Mouse (Mus musculus): ENCODE results near the gene Foxp1. TPM values are rescaled to one million over a fixed set of nuclear protein-coding genes. Genes with fewer than 3 reads are reported as not detected.

The Foxp1 gene
- polyA plus RNA-seq, 1 experiment from 2014 or later = 88.1 TPM

DNA sequence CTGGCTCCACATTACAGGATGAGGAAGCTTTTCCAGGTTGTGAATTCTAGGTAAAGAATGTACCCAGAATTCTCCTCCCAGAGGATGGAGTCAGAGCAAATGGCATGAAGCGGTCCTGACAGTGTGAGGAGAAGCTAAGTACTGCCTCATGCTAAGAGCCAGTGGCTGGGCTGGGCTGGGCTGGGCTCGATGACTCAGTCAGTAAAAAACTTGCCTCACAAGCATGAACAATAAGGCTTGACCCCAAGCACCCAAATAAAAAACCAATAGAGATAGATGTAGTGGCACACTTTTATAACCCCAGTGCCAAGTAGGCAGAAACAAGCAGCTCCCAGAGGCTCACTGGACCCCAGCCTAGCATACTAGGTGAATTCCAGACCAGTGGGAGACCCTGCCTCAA, 304.7 kb downstream of the Foxp1 start:
- Histone ChIP-seq H3K9me3 (ENCODE audit: control insufficient read depth, low read length) (no peaks in the 10 kb centered on the region), H3K9ac (ENCODE audit: low read length) (no peak overlapping the region), H3K4me3 (ENCODE audit: control insufficient read depth in 1 of 2, insufficient read depth in 1 of 2, low read depth in 1 of 2, low read length in 2 of 2) (no peak overlapping the region), H3K4me2 (ENCODE audit: low read length) (no peak overlapping the region), H3K27me3 (ENCODE audit: control insufficient read depth, insufficient read depth, low read length) (no peaks in the 10 kb centered on the region), H3K27ac (replicated peaks in 1 of 2; ENCODE audit: control insufficient read depth in 1 of 2, insufficient read depth in 1 of 2, low read depth in 2 of 2, low read length in 2 of 2) (no peak overlapping the region), H3K36me3 (ENCODE audit: control insufficient read depth, insufficient read depth, low read length) (peaks cover 7% of the 10 kb centered on the region), H3K4me1 (ENCODE audit: control insufficient read depth in 2 of 2, insufficient read depth in 2 of 2, low read length in 2 of 2) (peaks cover 2 to 15% of the 10 kb centered on the region in 2 experiments; a peak in 2 of 4 replicates)
- WGBS = 32% methylated on average over 2 of the region's 2 CpGs
- ATAC-seq (ENCODE audit: insufficient number of reproducible peaks, insufficient read depth, low FRiP score, low read depth) = no peak

DNA sequence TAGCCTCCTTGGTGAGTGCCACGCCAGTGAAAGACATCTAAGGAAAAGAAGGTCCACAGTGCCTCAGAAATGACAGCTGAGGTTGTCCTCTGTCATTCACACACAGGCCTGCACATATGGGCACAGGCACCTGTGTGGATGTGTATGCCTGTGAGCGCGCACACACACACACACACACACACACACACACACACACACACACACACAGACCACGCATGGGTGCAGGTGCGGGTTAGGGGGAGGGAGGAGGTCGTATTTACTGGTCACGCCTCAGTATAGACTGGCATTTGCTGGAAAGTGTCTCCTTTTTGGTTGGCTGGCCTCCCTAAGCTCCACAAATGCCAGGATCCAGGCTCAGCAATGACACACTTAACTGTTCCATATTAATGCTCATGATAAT, 305.4 kb downstream of the Foxp1 start:
- Histone ChIP-seq H3K4me2 (ENCODE audit: low read length) (no peak overlapping the region), H3K4me3 (ENCODE audit: control insufficient read depth in 1 of 2, insufficient read depth in 1 of 2, low read depth in 1 of 2, low read length in 2 of 2) (no peak overlapping the region), H3K27me3 (ENCODE audit: control insufficient read depth, insufficient read depth, low read length) (no peaks in the 10 kb centered on the region), H3K9ac (ENCODE audit: low read length) (no peak overlapping the region), H3K4me1 (ENCODE audit: control insufficient read depth in 2 of 2, insufficient read depth in 2 of 2, low read length in 2 of 2) (peaks cover 2 to 14% of the 10 kb centered on the region in 2 experiments; a peak in 2 of 4 replicates), H3K36me3 (ENCODE audit: control insufficient read depth, insufficient read depth, low read length) (peaks cover 7% of the 10 kb centered on the region), H3K27ac (replicated peaks in 1 of 2; ENCODE audit: control insufficient read depth in 1 of 2, insufficient read depth in 1 of 2, low read depth in 2 of 2, low read length in 2 of 2) (no peak overlapping the region), H3K9me3 (ENCODE audit: control insufficient read depth, low read length) (no peaks in the 10 kb centered on the region)
- 87% methylated on average over 6 of the region's 7 CpGs for WGBS
- no peak for ATAC-seq (ENCODE audit: insufficient number of reproducible peaks, insufficient read depth, low FRiP score, low read depth)

DNA sequence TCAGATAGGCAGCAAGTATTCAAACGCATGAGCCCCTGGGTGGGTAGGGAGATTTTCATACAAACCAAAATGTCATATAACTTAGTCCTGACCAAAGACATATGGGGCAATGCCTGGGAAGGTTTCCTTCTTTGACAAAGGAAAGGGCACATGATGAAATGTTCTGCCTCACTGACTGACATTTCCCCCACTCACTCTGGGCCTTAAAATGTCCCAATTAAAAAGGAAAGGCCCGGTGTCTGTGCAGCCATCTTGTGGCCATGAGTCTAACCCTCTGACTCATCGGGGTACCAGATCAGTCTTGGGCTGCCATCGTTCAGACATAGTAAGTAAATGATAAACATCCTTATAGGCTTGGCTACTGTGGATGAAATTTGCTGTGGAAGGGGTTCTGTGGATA, 310.1 kb downstream of the Foxp1 start:
- H3K36me3 ChIP-seq (ENCODE audit: control insufficient read depth, insufficient read depth, low read length) = peaks cover 13% of the 10 kb centered on the region

DNA sequence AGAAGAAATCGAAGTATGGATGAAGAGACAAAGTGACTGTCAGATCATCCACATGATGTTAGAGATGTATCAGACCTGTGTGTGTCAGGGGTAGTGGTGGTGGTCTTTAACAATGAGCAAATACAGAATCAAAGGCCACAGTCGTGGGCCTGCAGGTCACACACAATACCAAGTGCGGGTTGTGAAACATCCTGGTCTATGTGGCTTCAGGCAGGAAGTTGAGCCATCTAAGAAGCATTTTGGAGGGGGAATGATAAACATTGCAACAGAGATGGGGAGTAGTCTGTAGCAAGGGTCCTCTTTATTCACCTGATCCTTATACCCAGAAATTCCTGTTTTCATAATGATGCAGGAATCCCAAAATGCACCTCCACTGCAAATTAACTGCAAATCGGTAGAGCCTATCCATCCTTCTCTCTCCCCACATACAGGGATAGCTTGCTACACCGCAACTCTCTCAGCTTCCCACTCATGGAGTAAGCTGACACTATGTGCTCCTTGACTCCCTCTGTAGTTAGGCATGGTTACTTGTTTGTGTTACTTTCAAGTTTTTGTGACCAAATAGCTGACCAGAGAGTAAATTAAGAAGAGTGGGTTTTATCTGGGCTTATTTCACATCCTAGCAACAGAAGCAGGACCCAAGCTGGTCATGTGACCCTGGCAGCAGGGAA, 310.7 kb downstream of the Foxp1 start:
- Histone ChIP-seq H3K9me3 (ENCODE audit: control insufficient read depth, low read length) (no peaks in the 10 kb centered on the region), H3K4me3 (ENCODE audit: control insufficient read depth in 1 of 2, insufficient read depth in 1 of 2, low read depth in 1 of 2, low read length in 2 of 2) (no peak overlapping the region), H3K9ac (ENCODE audit: low read length) (no peak overlapping the region), H3K4me1 (ENCODE audit: control insufficient read depth in 2 of 2, insufficient read depth in 2 of 2, low read length in 2 of 2) (peaks cover 6 to 20% of the 10 kb centered on the region in 2 experiments; a peak in 3 of 4 replicates), H3K36me3 (ENCODE audit: control insufficient read depth, insufficient read depth, low read length) (peaks cover 13% of the 10 kb centered on the region), H3K4me2 (ENCODE audit: low read length) (no peak overlapping the region), H3K27me3 (ENCODE audit: control insufficient read depth, insufficient read depth, low read length) (no peaks in the 10 kb centered on the region), H3K27ac (replicated peaks in 1 of 2; ENCODE audit: control insufficient read depth in 1 of 2, insufficient read depth in 1 of 2, low read depth in 2 of 2, low read length in 2 of 2) (no peak overlapping the region)
- 79% methylated on average over 5 of the region's 5 CpGs for WGBS
- ATAC-seq (ENCODE audit: insufficient number of reproducible peaks, insufficient read depth, low FRiP score, low read depth) = no peak

More for the DNA sequence above, 310.1 kb downstream of the Foxp1 start:
- Histone ChIP-seq H3K9me3 (ENCODE audit: control insufficient read depth, low read length) (no peaks in the 10 kb centered on the region), H3K9ac (ENCODE audit: low read length) (no peak overlapping the region), H3K27ac (replicated peaks in 1 of 2; ENCODE audit: control insufficient read depth in 1 of 2, insufficient read depth in 1 of 2, low read depth in 2 of 2, low read length in 2 of 2) (no peak overlapping the region), H3K4me2 (ENCODE audit: low read length) (no peak overlapping the region), H3K4me3 (ENCODE audit: control insufficient read depth in 1 of 2, insufficient read depth in 1 of 2, low read depth in 1 of 2, low read length in 2 of 2) (no peak overlapping the region), H3K27me3 (ENCODE audit: control insufficient read depth, insufficient read depth, low read length) (no peaks in the 10 kb centered on the region), H3K4me1 (ENCODE audit: control insufficient read depth in 2 of 2, insufficient read depth in 2 of 2, low read length in 2 of 2) (peaks cover 2 to 13% of the 10 kb centered on the region in 2 experiments; a peak in 3 of 4 replicates)
- WGBS = 92% methylated on average over 4 of the region's 4 CpGs
- ATAC-seq (ENCODE audit: insufficient number of reproducible peaks, insufficient read depth, low FRiP score, low read depth) = no peak

DNA sequence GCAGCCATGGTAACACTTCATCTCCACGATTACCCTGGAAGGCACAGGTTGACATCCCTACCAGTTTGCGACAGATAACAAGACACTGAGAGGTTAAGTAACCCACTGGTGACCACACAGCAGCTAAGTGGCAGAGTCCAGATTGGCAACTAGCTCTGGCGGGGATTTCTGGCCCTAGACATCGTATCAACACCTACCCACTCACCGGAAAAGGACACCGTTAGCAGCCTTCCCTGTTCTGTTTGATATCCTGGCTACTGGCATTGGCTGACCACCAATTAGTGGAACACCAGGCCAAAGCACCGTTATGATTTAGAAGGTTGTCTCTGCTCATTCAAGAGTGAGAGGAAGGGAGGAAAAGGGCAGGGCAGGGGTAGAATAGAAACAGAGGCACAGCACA, 312.4 kb downstream of the Foxp1 start:
- Histone ChIP-seq H3K9ac (ENCODE audit: low read length) (no peak overlapping the region), H3K4me3 (ENCODE audit: control insufficient read depth in 1 of 2, insufficient read depth in 1 of 2, low read depth in 1 of 2, low read length in 2 of 2) (no peak overlapping the region), H3K27me3 (ENCODE audit: control insufficient read depth, insufficient read depth, low read length) (no peaks in the 10 kb centered on the region), H3K4me2 (ENCODE audit: low read length) (no peak overlapping the region), H3K4me1 (ENCODE audit: control insufficient read depth in 2 of 2, insufficient read depth in 2 of 2, low read length in 2 of 2) (peaks cover 12 to 34% of the 10 kb centered on the region in 2 experiments; a peak in 3 of 4 replicates), H3K27ac (replicated peaks in 1 of 2; ENCODE audit: control insufficient read depth in 1 of 2, insufficient read depth in 1 of 2, low read depth in 2 of 2, low read length in 2 of 2) (no peak overlapping the region), H3K36me3 (ENCODE audit: control insufficient read depth, insufficient read depth, low read length) (peaks cover 13% of the 10 kb centered on the region), H3K9me3 (ENCODE audit: control insufficient read depth, low read length) (no peaks in the 10 kb centered on the region)
- 64% methylated on average over 7 of the region's 7 CpGs for WGBS
- ATAC-seq (ENCODE audit: insufficient number of reproducible peaks, insufficient read depth, low FRiP score, low read depth) = no peak

DNA sequence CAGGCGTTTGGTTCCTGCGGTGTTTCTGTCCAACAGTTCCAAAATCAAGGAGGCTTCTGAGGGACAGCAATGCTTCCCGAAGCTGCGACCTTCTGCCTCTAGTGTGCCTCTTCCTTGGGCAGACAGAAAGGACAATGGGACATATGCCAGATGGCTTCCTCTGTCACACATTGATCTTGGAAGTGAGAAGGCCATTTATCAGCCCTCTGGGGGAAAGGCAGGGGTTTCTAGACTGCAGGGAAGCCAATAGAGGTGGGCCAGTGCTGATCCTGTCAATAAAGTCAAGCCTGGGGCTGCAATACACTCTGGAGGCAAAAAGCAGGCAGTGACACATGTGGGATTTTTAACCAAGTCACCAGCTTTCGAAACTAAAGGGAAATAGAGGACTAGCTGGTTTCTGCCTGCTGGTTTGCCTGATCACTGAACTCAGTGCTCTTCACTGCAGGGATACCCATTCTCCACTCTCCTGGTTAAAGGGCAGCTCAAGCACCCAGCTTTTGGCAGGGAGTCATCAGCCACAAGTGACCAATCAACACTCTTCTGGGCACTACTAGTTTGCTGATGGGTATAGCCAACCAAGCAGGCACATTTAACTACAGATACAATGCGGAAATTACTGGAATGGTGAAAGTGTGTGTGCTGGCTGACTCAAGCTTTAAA, 315.2 kb downstream of the Foxp1 start:
- Histone ChIP-seq H3K4me1 (ENCODE audit: control insufficient read depth in 2 of 2, insufficient read depth in 2 of 2, low read length in 2 of 2) (peaks cover 19 to 56% of the 10 kb centered on the region in 2 experiments; a peak in 3 of 4 replicates), H3K36me3 (ENCODE audit: control insufficient read depth, insufficient read depth, low read length) (peaks cover 7% of the 10 kb centered on the region), H3K27ac (replicated peaks in 1 of 2; ENCODE audit: control insufficient read depth in 1 of 2, insufficient read depth in 1 of 2, low read depth in 2 of 2, low read length in 2 of 2) (peak overlapping the region in 1 of 2 experiments; percentile 45; a peak in 2 of 4 replicates), H3K9me3 (ENCODE audit: control insufficient read depth, low read length) (no peaks in the 10 kb centered on the region), H3K27me3 (ENCODE audit: control insufficient read depth, insufficient read depth, low read length) (no peaks in the 10 kb centered on the region), H3K9ac (ENCODE audit: low read length) (peak overlapping the region; percentile 18; the same call in 1 of the 2 replicates), H3K4me2 (ENCODE audit: low read length) (peak overlapping the region; percentile 77), H3K4me3 (ENCODE audit: control insufficient read depth in 1 of 2, insufficient read depth in 1 of 2, low read depth in 1 of 2, low read length in 2 of 2) (0 out of 4 replicates have a peak overlapping the region, but pooled peaks of 1 of the 2 experiments have one; percentile 4)
- 22% methylated on average over 6 of the region's 6 CpGs for WGBS
- ATAC-seq (ENCODE audit: insufficient number of reproducible peaks, insufficient read depth, low FRiP score, low read depth) = no peak

DNA sequence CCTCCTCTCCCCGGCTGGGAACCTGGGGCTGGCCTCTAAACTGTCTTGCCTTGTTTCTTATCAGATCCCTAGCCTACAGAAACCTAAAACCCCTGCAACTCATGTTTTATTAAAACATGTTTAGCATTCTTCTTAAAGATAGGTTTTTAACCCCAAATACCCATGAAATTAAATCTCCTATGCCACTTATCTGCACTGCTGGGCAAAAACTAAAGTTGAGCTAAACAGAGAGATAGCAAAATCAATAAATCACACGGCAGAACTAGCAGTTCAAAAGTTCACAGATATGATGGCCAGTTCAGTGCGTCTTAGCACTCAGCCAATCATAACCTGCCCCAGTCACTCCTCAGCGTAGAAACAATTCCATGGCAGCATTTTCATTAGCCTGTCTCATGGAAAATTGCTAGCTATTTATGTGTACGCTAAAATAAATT, 316.1 kb downstream of the Foxp1 start:
- peak overlapping the region; percentile 42 to 51 for H3K4me3 ChIP-seq (ENCODE audit: control insufficient read depth in 1 of 2, insufficient read depth in 1 of 2, low read depth in 1 of 2, low read length in 2 of 2)
- H3K4me1 ChIP-seq (ENCODE audit: control insufficient read depth in 2 of 2, insufficient read depth in 2 of 2, low read length in 2 of 2) = peaks cover 23 to 65% of the 10 kb centered on the region in 2 experiments
- ATAC-seq (ENCODE audit: insufficient number of reproducible peaks, insufficient read depth, low FRiP score, low read depth) = no peak
- peak overlapping the region; percentile 77 for H3K4me2 ChIP-seq (ENCODE audit: low read length)
- peaks cover 7% of the 10 kb centered on the region for H3K36me3 ChIP-seq (ENCODE audit: control insufficient read depth, insufficient read depth, low read length)
- no peaks in the 10 kb centered on the region for H3K27me3 ChIP-seq (ENCODE audit: control insufficient read depth, insufficient read depth, low read length)
- H3K27ac ChIP-seq (replicated peaks in 1 of 2; ENCODE audit: control insufficient read depth in 1 of 2, insufficient read depth in 1 of 2, low read depth in 2 of 2, low read length in 2 of 2) = peak overlapping the region; percentile 67 to 92
- 10% methylated on average over 5 of the region's 5 CpGs for WGBS
- peak overlapping the region; percentile 80 for H3K9ac ChIP-seq (ENCODE audit: low read length)
- H3K9me3 ChIP-seq (ENCODE audit: control insufficient read depth, low read length) = no peaks in the 10 kb centered on the region

Measured in heart, embryonic 14.5 days (tissue).